Mouse (Mus musculus): ENCODE measurements around the gene Zwint.

GRCm38 (mm10) chr10:72654270-72655016 lies at the start of gene Zwint:
- TF ChIP-seq CTCF (IDR thresholded peaks at IDR 0.05; ENCODE audit: extremely low read depth, insufficient read length, insufficient replicate concordance, low read depth, low read length) (no peak), POLR2A (IDR thresholded peaks at IDR 0.05; ENCODE audit: low read depth, low read length) (peak; percentile 89)

Data from small intestine, adult 2 months (tissue).